Mouse (Mus musculus): ENCODE results near the gene Pcf11. TPM values are rescaled to one million over a fixed set of nuclear protein-coding genes. Genes with fewer than 3 reads are reported as not detected.

Pcf11 gene
- polyA plus RNA-seq, 1 experiment from 2014 or later = 26.3 TPM

DNA sequence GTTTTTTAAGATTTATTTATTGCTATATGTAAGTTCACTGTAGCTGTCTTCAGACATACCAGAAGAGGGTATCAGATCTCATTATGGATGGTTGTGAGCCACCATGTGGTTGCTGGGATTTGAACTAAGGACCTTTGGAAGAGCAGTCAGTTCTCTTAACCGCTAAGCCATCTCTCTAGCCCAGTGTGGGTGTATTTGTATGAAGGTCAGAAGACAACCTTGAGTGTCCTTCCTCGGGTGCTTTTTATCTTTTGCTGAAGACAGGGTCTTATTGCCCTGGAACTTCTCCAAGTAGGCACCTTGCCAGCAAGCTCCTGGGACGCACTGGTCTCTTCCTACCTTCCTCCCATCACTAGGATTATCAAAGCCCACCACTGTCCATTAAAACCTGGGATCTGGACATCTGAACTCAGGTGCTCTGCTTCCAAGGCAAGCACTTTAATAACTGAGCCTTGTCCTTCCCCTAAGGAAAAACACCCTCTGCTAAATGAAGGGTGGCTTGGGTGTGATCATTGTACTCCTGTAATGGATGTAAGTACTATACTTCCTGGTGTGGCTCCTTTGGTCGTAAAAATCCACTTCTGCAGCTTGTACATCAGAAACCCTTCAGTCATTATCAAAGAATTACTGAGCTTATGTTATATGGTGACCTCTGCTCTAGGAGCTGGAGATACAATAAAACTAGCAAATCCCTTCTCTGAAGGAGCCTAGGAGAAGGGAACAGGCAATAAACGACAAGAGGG, 18.0 kb upstream of the Pcf11 start:
- in situ Hi-C loops (cut with MboI; ENCODE audit: low pct_unique_long_range_greater_than_20kb) = no loop called here
- no peak for ATAC-seq
- CTCF ChIA-PET = interaction anchor here (1.3 to 1.4 kb wide), 2 partner anchors 11 to 18 kb away, joined by 3 read pairs; no protein-coding TSS in a partner anchor

DNA sequence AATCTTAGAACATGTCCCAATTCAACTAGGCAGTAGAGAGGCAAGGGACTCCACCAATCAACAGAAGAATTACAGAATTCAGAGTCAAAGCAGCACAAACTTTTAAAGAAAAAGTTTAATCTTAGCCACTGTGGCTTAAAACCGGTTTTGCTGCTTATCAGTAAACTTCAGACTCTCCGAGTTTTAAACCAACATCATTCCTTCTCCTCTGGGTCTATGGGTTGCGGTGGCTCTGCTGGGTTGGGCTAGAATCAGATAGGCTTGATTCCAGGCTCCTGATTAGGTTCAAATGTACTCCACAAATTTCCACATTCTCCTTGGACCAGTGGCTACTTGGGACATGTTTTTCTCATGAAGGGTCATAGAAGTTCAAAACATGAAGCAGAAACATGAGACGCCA, 7.6 kb upstream of the Pcf11 start:
- DNase-seq (ENCODE audit: low read depth, low spot score) (no peak), ATAC-seq (no peak)
- peaks cover 27% of the 10 kb centered on the region for H3K27me3 ChIP-seq
- no peak for TF ChIP-seq CTCF (IDR thresholded peaks at IDR 0.05)
- ChIA-PET CTCF (no interaction called here), POLR2A (no interaction called here)
- in situ Hi-C loops (cut with MboI; ENCODE audit: low pct_unique_long_range_greater_than_20kb) = no loop called here

More for the DNA sequence above, 18.0 kb upstream of the Pcf11 start:
- no peak for TF ChIP-seq CTCF (IDR thresholded peaks at IDR 0.05)
- POLR2A ChIA-PET = no interaction called here
- H3K27me3 ChIP-seq = peaks cover 13% of the 10 kb centered on the region
- DNase-seq (ENCODE audit: low read depth, low spot score) = no peak

DNA sequence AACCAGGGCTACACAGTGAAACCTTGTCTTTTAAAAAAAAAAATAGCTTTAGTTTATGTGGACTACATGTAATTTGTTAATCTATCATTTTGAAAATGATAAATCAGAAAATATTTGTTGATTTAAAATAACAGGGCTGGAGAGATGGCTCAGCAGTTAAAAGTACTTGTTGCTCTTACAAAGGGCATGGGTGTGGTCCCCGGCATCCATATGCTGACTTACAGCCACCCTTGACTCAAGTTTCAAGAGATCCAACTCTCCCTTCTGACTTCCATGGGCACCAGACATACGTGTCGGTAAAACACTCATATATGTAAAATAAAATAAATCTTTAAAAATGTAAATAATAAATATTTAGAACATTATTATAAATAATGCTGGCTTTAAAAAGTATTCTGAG, 5.4 kb upstream of the Pcf11 start:
- ChIA-PET CTCF (no interaction called here), POLR2A (interaction anchor here (0.9 kb wide), 1 partner anchor 8 kb away, joined by 3 read pairs; no protein-coding TSS in a partner anchor)
- in situ Hi-C loops (cut with MboI; ENCODE audit: low pct_unique_long_range_greater_than_20kb) = no loop called here
- TF ChIP-seq CTCF (IDR thresholded peaks at IDR 0.05) = no peak
- DNase-seq (ENCODE audit: low read depth, low spot score) (no peak), ATAC-seq (no peak)
- peaks cover 25% of the 10 kb centered on the region for H3K27me3 ChIP-seq

DNA sequence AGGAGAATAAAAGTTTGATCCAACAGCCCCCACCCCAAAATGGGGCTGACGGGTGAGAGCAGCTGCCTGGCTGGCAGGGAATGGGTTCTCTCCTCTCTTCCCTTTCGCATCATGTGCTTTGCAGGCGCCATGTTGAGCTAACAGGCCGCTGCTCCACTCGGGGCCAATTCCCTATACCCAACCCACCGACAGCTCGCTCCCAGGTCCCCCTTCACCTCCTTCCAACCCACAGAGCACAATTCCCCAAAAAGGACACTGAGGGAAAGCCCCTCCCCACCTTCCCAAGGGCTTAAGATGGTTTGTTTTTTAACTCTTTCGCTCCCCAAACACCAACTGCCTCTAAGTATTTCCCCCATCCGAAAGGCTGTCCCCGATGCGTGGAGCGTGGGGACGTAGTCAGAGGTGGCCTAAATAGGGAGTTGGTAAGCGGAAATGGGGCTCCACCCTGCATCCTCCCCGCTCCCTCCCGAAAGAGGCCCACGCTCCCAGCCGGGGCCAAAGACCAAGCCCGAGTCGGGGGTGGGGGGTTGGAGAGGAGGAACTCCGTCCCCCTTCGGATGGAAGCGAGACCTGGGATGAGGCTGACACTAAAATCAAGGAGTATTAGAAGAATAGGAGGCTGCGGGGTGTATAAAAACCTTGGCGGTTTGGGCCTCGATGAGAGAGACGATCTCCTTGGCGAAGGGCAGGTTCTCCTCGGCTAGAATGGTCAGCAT, 785 bp downstream of the Pcf11 start:
- ChIA-PET POLR2A (no interaction called here), CTCF (interaction anchor here (1.1 kb wide), 1 partner anchor 30 kb away, joined by 3 read pairs; no protein-coding TSS in a partner anchor)
- no peak for ATAC-seq
- H3K27me3 ChIP-seq = peaks cover 9% of the 10 kb centered on the region
- in situ Hi-C loops (cut with MboI; ENCODE audit: low pct_unique_long_range_greater_than_20kb) = no loop called here
- no peak for DNase-seq (ENCODE audit: low read depth, low spot score)
- TF ChIP-seq CTCF (IDR thresholded peaks at IDR 0.05) = no peak

DNA sequence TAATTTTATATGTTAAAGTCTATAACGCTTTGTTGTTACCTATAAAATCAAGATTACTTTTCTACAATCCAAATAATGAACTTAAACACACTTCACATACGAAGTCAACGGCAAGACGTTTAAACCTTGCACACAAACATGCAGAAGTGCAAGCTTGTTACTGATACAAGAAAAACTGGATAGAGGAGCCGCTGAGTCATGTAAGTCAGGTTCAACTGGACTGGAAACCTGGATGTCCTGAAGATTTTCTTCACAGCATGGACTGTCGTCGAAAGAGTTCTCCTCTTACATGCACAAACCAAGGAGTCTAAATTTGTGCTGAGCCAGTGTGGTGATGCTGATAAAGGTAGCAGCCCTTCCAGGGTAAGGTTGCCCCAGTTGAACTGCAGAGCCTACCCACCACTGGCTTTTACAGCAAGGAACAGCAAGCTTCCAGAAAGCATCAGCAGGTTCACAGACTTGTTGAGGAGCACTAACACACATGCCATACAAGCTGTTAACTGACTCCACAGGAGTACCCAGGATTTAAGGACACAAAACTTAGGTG, 3.4 kb downstream of the Pcf11 start:
- POLR2A ChIA-PET = interaction anchor here (0.7 kb wide), 1 partner anchor 43 kb away, joined by 3 read pairs; no protein-coding TSS in a partner anchor
- no peak for TF ChIP-seq CTCF (IDR thresholded peaks at IDR 0.05)
- H3K27me3 ChIP-seq = no peaks in the 10 kb centered on the region
- ATAC-seq = no peak
- no peak for DNase-seq (ENCODE audit: low read depth, low spot score)
- CTCF ChIA-PET = interaction anchor here (1.2 to 1.6 kb wide), 3 partner anchors 12 to 109 kb away, joined by 3 to 4 read pairs (median 3); no protein-coding TSS in a partner anchor
- in situ Hi-C loops (cut with MboI; ENCODE audit: low pct_unique_long_range_greater_than_20kb) = no loop called here

DNA sequence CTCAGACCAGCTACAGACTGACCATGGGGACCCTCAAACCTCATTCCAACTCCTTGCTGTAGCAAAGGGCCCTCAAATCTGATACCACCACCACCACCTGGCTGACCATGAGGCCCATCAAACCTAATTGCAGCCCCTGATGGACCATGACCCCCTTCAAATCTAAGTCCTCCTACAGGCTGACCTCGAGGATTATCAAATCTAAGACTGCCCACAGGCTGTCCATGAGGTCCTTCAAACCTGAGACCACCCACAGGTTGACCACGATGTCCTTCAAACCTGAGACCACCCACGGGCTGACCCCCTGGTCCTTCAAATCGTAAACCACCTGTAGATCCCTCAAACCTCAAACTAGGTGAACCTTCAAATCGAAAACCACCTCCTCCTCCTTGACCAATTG, 11.7 kb downstream of the Pcf11 start:
- H3K27me3 ChIP-seq = no peaks in the 10 kb centered on the region
- POLR2A ChIA-PET = no interaction called here
- CTCF ChIA-PET = no interaction called here
- no peak for ATAC-seq
- in situ Hi-C loops (cut with MboI; ENCODE audit: low pct_unique_long_range_greater_than_20kb) = no loop called here
- no peak for DNase-seq (ENCODE audit: low read depth, low spot score)
- TF ChIP-seq CTCF (IDR thresholded peaks at IDR 0.05) = no peak

DNA sequence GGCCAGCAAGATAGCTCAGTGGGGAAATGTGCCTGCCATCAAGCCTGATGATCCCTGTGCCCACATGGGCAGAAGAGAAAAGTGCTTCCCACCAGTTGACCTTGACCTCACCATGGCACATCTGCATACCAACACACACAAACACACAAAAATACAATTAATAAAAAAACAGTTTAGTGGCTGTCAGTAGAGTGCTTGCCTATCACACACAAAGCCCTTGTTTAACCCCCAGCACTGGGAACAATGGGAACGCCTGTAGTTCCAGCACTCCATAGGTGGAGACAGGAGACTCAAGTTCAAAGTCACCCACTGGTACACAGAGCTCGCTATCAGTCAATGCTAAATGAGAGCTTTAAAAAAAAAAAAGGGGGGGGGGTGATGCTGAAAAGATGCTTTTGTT, 13.3 kb downstream of the Pcf11 start:
- POLR2A ChIA-PET = interaction anchor here (0.6 to 1.1 kb wide), 3 partner anchors 18 to 178 kb away, joined by 3 to 5 read pairs (median 3); no protein-coding TSS in a partner anchor
- TF ChIP-seq CTCF (IDR thresholded peaks at IDR 0.05) = no peak
- in situ Hi-C loops (cut with MboI; ENCODE audit: low pct_unique_long_range_greater_than_20kb) = no loop called here

DNA sequence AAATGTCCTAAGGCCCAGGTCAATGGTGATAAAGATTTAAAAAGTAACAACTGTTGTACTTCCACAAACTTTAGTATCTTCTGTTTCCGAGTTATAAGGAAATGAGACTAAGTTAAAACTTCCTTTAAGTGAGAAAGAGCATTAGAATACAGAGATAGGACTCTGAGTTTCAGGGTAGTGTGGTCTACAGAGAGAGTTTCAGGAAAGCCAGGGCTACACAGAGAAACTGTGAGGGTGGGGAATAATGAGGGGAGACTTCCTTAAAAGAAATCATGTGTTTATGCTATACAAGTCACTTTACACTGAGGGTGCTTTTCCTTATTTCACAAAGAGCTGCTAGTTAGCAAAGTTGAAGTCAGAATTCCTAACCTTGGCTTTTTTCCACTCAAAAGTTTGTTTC, 16.4 kb downstream of the Pcf11 start:
- no peak for DNase-seq (ENCODE audit: low read depth, low spot score)
- H3K27me3 ChIP-seq = no peaks in the 10 kb centered on the region
- no peak for TF ChIP-seq CTCF (IDR thresholded peaks at IDR 0.05)
- ChIA-PET POLR2A (interaction anchor here (0.7 to 1.5 kb wide), 2 partner anchors 12 to 85 kb away, joined by 3 read pairs; no protein-coding TSS in a partner anchor), CTCF (interaction anchor here (1.5 to 2.5 kb wide), 2 partner anchors 13 to 217 kb away, joined by 4 to 7 read pairs; no protein-coding TSS in a partner anchor)
- no peak for ATAC-seq
- in situ Hi-C loops (cut with MboI; ENCODE audit: low pct_unique_long_range_greater_than_20kb) = no loop called here

More for the DNA sequence above, 13.3 kb downstream of the Pcf11 start:
- ATAC-seq = no peak
- CTCF ChIA-PET = interaction anchor here (0.6 to 1.6 kb wide), 5 partner anchors 9 to 215 kb away, joined by 3 to 7 read pairs (median 4); no protein-coding TSS in a partner anchor
- DNase-seq (ENCODE audit: low read depth, low spot score) = no peak
- H3K27me3 ChIP-seq = no peaks in the 10 kb centered on the region

DNA sequence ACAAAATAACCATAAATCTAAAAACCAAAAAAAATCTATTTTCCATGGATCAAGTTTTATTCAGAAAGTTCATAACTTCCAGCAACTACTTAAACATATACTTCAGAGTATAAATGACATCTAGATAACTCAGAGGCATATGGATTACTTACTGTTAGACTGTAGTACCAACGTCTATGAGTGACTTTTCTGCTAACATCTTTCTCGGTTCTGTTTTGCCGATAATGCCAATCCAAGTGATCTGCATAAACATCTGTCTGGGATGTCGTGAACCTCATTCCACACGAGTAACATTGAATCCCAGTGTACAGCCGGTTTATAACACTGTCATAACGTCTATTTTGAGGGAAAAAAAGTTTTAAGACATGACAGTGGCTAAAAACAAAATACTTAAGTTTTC, 21.9 kb downstream of the Pcf11 start:
- in situ Hi-C loops (cut with MboI; ENCODE audit: low pct_unique_long_range_greater_than_20kb) = loop anchor here (10.0 kb wide), 1 partner anchor 87 kb away; no protein-coding TSS in a partner anchor
- CTCF ChIA-PET = interaction anchor here (2.2 kb wide), 1 partner anchor 9 kb away, joined by 7 read pairs; no protein-coding TSS in a partner anchor
- POLR2A ChIA-PET = no interaction called here
- no peak for TF ChIP-seq CTCF (IDR thresholded peaks at IDR 0.05)
- ATAC-seq (no peak), DNase-seq (ENCODE audit: low read depth, low spot score) (no peak)
- no peaks in the 10 kb centered on the region for H3K27me3 ChIP-seq

DNA sequence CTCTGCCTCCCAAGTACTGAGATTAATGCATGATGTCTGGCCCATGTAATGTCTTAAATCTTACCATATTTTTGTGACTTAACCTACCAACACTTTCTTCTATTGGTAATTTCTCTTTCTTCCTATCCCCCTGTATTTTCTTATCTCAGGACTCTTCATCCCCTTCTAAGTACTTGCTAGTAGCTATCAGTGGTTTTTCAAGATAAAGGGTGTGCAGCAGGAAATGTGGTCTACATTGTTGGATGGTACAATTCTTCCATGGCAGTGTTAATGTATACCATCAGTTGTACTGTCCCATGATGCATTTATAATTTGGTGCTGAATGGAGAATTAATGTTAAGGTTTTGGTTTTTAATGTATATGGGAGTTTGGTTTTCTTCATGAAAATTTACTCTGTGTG, 27.4 kb downstream of the Pcf11 start:
- no peak for ATAC-seq
- TF ChIP-seq CTCF (IDR thresholded peaks at IDR 0.05) = no peak
- in situ Hi-C loops (cut with MboI; ENCODE audit: low pct_unique_long_range_greater_than_20kb) = loop anchor here (10.0 kb wide), 1 partner anchor 92 kb away; no protein-coding TSS in a partner anchor
- ChIA-PET POLR2A (interaction anchor here (1.2 kb wide), 1 partner anchor 11 kb away, joined by 3 read pairs; no protein-coding TSS in a partner anchor), CTCF (interaction anchor here (1.0 to 2.2 kb wide), 3 partner anchors 9 to 228 kb away, joined by 3 to 9 read pairs (median 6); no protein-coding TSS in a partner anchor)
- no peak for DNase-seq (ENCODE audit: low read depth, low spot score)
- no peaks in the 10 kb centered on the region for H3K27me3 ChIP-seq

All from Patski (cell line).